Mouse (Mus musculus) brown adipose tissue, adult 24 weeks (tissue): ENCODE results near the gene Cdk2. TPM values are rescaled to one million over a fixed set of nuclear protein-coding genes. Genes with fewer than 3 reads are reported as not detected.

Experiments
- H3K27ac ChIP-seq: fragments of 200-500 bp; replicated peaks from 2 replicates; pipeline ENCODE4 v1.5.1; 2012; ENCODE audit warnings: low read depth, mild to moderate bottlenecking, low read length
- H3K4me1 ChIP-seq: fragments of 200-500 bp; 2 replicates; pipeline ENCODE4 v1.6.1; 2012; ENCODE audit warnings: low read length, mixed read lengths; ENCODE audit not compliant: control insufficient read depth, insufficient read depth, insufficient read length
- H3K4me3 ChIP-seq: fragments of 200-500 bp; 2 replicates; pipeline ENCODE4 v1.5.1; 2012; ENCODE audit warnings: low read depth, mild to moderate bottlenecking, low read length, moderate library complexity; ENCODE audit not compliant: insufficient read depth
- polyA plus RNA-seq: library from polyadenylated mRNA; stranded (reverse); fragments of >200 nt; gene quantifications from 2 replicates; pipeline ENCODE4 v1.2.4, GENCODE M21; 2012; ENCODE audit not compliant: missing spikeins, insufficient read depth, insufficient read length

Gene Cdk2
- polyA plus RNA-seq, 1 experiment = 11.1 TPM

GRCm38 (mm10) chr10:128674469-128675008, 30.3 kb downstream of the Cdk2 start:
- Histone ChIP-seq H3K4me3 (peak overlapping the region; percentile 75), H3K27ac (peak overlapping the region; percentile 66), H3K4me1 (no peaks in the 10 kb centered on the region)

GRCm38 (mm10) chr10:128673763-128674468, 30.9 kb downstream of the Cdk2 start, which contains the start of gene Suox:
Gene Suox, minus strand, starts transcription at chr10:128674073.
- peak within 1 kb of the TSS; percentile 75 for H3K4me3 ChIP-seq
- H3K27ac ChIP-seq = peak within 1 kb of the TSS; percentile 66
- H3K4me1 ChIP-seq = no peaks in the 10 kb centered on the region

GRCm38 (mm10) chr10:128671148-128671547, 33.7 kb downstream of the Cdk2 start:
- Histone ChIP-seq H3K27ac (no peak overlapping the region), H3K4me1 (no peaks in the 10 kb centered on the region), H3K4me3 (no peak overlapping the region)

GRCm38 (mm10) chr10:128668790-128669672, 35.8 kb downstream of the Cdk2 start:
- H3K4me1 ChIP-seq = no peaks in the 10 kb centered on the region
- peak overlapping the region; percentile 48 for H3K4me3 ChIP-seq
- no peak overlapping the region for H3K27ac ChIP-seq

DNA sequence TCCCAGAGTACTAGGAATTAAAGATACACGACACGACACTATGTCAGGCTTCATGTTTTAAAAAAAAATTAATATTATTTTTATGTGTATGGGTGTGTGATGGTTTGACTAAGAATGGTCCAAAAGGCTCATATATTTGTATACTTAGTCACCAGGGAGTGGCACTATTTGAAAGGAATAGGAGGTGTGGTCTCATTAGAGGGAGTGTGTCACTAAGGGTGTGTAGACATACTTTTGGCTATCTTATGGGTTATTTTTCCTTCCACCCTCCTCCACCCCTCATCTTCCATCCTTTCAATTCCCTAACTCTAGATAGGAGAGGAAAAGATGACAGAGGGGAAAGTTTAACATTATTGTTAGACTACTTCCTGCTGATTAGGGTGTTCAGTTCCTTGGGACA, 39.0 kb downstream of the Cdk2 start:
- Histone ChIP-seq H3K27ac (no peak overlapping the region), H3K4me1 (no peaks in the 10 kb centered on the region)

GRCm38 (mm10) chr10:128665307-128665706, 39.5 kb downstream of the Cdk2 start:
- H3K4me3 ChIP-seq = no peak overlapping the region
- H3K4me1 ChIP-seq = no peaks in the 10 kb centered on the region
- no peak overlapping the region for H3K27ac ChIP-seq

More for the DNA sequence above, 39.0 kb downstream of the Cdk2 start:
- H3K4me3 ChIP-seq = no peak overlapping the region

GRCm38 (mm10) chr10:128664808-128665207, 40.0 kb downstream of the Cdk2 start:
- no peaks in the 10 kb centered on the region for H3K4me1 ChIP-seq
- no peak overlapping the region for H3K27ac ChIP-seq
- H3K4me3 ChIP-seq = no peak overlapping the region

DNA sequence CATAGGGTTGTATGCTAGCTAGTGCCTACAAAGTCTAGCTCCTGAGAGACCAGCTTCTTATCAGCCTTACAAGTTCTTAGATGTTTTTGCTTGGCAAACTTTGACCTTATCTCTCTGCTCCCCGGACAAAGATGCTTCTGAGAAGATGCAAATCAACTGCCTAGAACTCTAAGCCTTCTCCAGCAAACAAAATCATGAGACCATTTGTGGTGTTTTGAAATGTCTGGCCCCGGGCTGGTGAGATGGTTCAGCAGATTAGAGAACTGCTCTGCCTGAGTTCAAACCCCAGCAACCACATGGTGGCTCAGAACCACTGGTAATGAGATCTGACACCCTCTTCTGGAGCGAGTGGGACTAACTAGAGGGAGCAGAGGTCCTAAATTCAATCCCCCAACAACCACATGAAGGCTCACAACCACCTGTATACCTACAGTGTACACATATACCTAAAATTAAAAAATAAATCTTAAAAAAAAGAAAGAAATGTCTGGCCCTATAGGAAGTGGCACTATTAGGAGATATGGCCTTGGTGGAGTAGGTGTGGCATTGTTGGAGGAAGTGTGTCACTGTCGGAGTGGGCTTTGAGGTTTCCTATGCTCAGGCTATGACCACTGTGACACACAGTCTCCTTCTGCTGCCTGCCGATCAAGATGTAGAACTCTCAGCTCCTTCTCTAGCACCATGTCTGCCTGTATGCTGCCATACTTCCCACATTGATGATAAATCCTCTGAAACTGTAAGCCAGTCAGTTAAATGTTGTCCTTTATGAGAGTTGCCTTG, 41.2 kb downstream of the Cdk2 start:
- no peak overlapping the region for H3K4me3 ChIP-seq

DNA sequence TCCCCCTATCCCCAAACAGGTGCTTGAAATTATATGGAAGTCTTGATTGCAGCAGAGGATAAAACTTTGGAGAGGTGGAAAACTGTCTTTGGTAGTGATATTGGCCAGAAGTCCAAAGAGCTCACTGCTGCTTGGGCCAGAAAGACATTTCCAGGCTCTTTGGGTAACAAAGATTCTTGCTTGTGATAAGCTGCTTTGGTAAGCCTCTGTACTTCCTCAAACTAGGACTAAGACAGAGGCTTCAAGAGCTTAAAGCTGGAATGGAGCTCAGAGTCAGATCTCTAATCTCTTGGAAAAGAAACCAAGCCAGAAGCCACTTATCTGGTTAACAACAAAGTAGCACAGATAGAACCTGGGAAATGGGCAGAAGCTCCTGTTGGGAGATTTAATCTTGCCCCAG, 42.4 kb downstream of the Cdk2 start:
- Histone ChIP-seq H3K4me1 (no peaks in the 10 kb centered on the region), H3K4me3 (no peak overlapping the region), H3K27ac (no peak overlapping the region)

More for the DNA sequence above, 41.2 kb downstream of the Cdk2 start:
- Histone ChIP-seq H3K27ac (no peak overlapping the region), H3K4me1 (no peaks in the 10 kb centered on the region)

DNA sequence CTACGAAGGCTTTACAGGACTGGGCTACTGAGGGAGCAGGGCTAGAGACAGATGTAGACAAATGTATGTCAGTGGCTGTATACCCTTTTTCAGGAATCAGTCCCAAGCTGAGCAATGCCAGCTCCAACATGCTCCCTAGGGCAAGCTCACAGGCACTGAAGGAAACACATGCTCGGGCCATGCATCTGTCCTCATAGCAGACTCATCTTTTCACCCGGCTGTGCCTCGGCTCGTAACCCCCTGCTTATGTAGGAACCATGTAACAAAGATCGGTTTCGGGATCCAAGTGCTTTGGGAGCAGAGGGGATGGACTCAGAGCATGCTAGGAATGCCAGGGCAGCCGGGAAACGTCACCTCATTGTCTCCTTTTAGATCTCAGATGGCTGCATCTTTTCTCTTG, 45.3 kb downstream of the Cdk2 start:
- H3K4me1 ChIP-seq = no peaks in the 10 kb centered on the region

DNA sequence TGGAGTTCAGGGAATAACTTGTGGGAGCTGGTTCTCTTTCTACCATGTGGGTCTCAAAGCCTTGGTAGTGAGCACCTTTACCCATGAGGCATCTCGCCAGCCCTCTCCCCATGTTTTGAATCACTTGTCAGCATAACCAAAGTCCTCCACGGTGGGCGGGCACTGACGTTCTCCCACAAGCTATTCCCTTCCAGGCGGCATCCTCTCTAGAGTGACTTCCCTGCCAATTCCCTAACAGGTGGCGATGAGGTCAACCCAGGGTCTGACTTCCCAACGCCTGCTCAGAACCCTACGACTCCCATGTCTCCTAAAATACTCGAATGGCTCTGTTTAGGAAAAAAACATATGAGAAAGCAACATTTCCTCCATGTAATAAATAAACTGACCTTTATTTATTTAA, 47.0 kb downstream of the Cdk2 start:
- no peak overlapping the region for H3K4me3 ChIP-seq
- no peak overlapping the region for H3K27ac ChIP-seq
- H3K4me1 ChIP-seq = no peaks in the 10 kb centered on the region

More for the DNA sequence above, 45.3 kb downstream of the Cdk2 start:
- no peak overlapping the region for H3K27ac ChIP-seq
- no peak overlapping the region for H3K4me3 ChIP-seq

- no peaks in the 10 kb centered on the region for H3K4me1 ChIP-seq
- H3K4me3 ChIP-seq = no peak overlapping the region
- no peak overlapping the region for H3K27ac ChIP-seq
Measured at GRCm38 (mm10) chr10:128656731-128657130, 48.1 kb downstream of the Cdk2 start.

- no peak overlapping the region for H3K4me3 ChIP-seq
- no peaks in the 10 kb centered on the region for H3K4me1 ChIP-seq
- no peak overlapping the region for H3K27ac ChIP-seq
Measured at GRCm38 (mm10) chr10:128655254-128655653, 49.6 kb downstream of the Cdk2 start.

DNA sequence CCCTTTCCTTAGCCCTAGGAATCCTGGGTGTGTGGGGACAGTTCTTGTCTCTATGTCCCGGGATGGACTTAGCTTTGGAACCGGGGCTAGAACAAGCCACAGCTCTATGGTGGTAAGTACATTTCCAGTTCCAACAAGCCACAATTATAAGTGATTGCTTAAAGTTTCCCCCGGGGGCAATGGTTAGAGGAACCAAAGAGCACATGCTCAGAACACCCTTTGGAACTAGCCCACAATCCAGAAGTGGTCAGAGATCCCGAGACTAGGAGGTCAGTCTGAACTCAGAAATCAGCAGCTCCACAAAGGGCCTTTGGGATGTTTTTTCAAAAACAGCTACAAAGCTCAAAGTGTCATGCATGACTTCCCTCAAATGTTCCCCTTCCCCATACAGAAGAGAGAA, 51.0 kb downstream of the Cdk2 start:
- H3K27ac ChIP-seq = no peak overlapping the region
- no peaks in the 10 kb centered on the region for H3K4me1 ChIP-seq
- H3K4me3 ChIP-seq = no peak overlapping the region
